Mouse (Mus musculus) kidney, embryonic 16.5 days (tissue): ENCODE measurements at regions not wholly inside any gene's neighbourhood (a gene's known extent, or its start where the extent isn't known, plus 50 kb on each side); places are given as distances from the start of the nearest gene placed in this dataset.

Experiments used
- ATAC-seq: fragments of 200-750 bp; cut with Nextera tagmentation; 2 replicates; pipeline ENCODE4 v1.8.0; 2017; ENCODE audit warnings: moderate TSS enrichment; ENCODE audit not compliant: low FRiP score, low TSS enrichment
- H3K27ac ChIP-seq: fragments of 300-500 bp; sonication (generic); 2 replicates; pipeline ENCODE4 v1.5.1; 2014; ENCODE audit warnings: low read length
- H3K27me3 ChIP-seq: fragments of 300-500 bp; sonication (generic); 2 replicates; pipeline ENCODE4 v1.6.1; 2014; ENCODE audit warnings: low read length, control low read depth, mixed read lengths; ENCODE audit not compliant: insufficient read depth
- H3K36me3 ChIP-seq: fragments of 300-500 bp; sonication (generic); 2 replicates; pipeline ENCODE4 v1.6.1; 2014; ENCODE audit warnings: low read length, control low read depth, mixed read lengths; ENCODE audit not compliant: insufficient read depth
- H3K4me1 ChIP-seq: fragments of 300-500 bp; sonication (generic); 2 replicates; pipeline ENCODE4 v1.6.1; 2014; ENCODE audit warnings: low read length, control low read depth, mixed read lengths; ENCODE audit not compliant: insufficient read depth
- H3K4me2 ChIP-seq: fragments of 300-500 bp; sonication (generic); replicated peaks from 2 replicates; pipeline ENCODE4 v1.6.1; 2014; ENCODE audit warnings: low read depth, low read length
- H3K4me3 ChIP-seq: fragments of 300-500 bp; sonication (generic); 2 replicates; pipeline ENCODE4 v1.5.1; 2014; ENCODE audit warnings: mild to moderate bottlenecking, low read length
- H3K9ac ChIP-seq: fragments of 300-500 bp; sonication (generic); replicated peaks from 2 replicates; pipeline ENCODE4 v1.6.1; 2014; ENCODE audit warnings: low read length
- H3K9me3 ChIP-seq: fragments of 300-500 bp; sonication (generic); 2 replicates; pipeline ENCODE4 v1.6.1; 2016; ENCODE audit warnings: low read length, control low read depth
- WGBS: fragments of 180-500 bp; shearing (Covaris S2); extraction: QIAGEN DNeasy Blood & Tissue Kit; methylation state at CpG from one replicate; pipeline ENCODE4 v1.1.7; 2014; 5-methylcytosine and 5-hydroxymethylcytosine counted together

GRCm38 (mm10) chr17:75775518-75775917 lies 223.8 kb upstream of the Fam98a start:
- Histone ChIP-seq H3K4me3 (no peak overlapping the region), H3K4me2 (no peak overlapping the region), H3K27ac (no peak overlapping the region), H3K27me3 (no peaks in the 10 kb centered on the region), H3K9me3 (no peaks in the 10 kb centered on the region), H3K4me1 (no peaks in the 10 kb centered on the region), H3K36me3 (no peaks in the 10 kb centered on the region), H3K9ac (no peak overlapping the region)
- WGBS: 89% methylated on average over 3 of the region's 3 CpGs
- no peak for ATAC-seq

GRCm38 (mm10) chr17:75772861-75773260 lies 221.1 kb upstream of the Fam98a start:
- no peak overlapping the region for H3K27ac ChIP-seq
- H3K4me3 ChIP-seq: no peak overlapping the region
- H3K4me2 ChIP-seq: no peak overlapping the region
- ATAC-seq: no peak
- no peaks in the 10 kb centered on the region for H3K4me1 ChIP-seq
- H3K36me3 ChIP-seq: no peaks in the 10 kb centered on the region
- no peaks in the 10 kb centered on the region for H3K9me3 ChIP-seq
- H3K27me3 ChIP-seq: no peaks in the 10 kb centered on the region
- no peak overlapping the region for H3K9ac ChIP-seq

DNA sequence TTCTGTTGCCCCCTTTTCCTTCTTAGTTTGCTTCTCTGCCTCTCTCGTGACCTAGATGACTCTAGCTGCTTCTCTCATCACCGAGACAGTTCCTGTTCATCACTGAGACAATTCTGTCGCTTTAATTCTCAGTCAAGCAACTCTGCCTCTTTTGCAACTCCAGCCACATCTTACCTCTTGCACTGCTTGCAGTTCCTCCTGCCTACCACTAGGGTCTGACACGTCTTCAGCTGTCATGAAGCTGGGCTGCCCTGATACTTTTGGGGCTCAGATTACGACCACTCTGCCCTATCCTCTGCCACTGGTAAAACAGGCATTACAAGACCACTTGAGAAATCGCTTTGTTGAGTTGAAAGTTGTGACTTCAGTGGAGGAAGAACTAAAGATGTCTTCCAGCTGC lies 216.9 kb upstream of the Fam98a start:
- Histone ChIP-seq H3K27ac (no peak overlapping the region), H3K36me3 (no peaks in the 10 kb centered on the region), H3K27me3 (no peaks in the 10 kb centered on the region), H3K9me3 (no peaks in the 10 kb centered on the region), H3K4me1 (no peaks in the 10 kb centered on the region), H3K4me2 (no peak overlapping the region), H3K4me3 (no peak overlapping the region), H3K9ac (no peak overlapping the region)
- no peak for ATAC-seq
- WGBS: 86% methylated on average over 6 of the region's 6 CpGs

GRCm38 (mm10) chr17:75763391-75763790 lies 211.6 kb upstream of the Fam98a start:
- H3K27me3 ChIP-seq: no peaks in the 10 kb centered on the region
- H3K36me3 ChIP-seq: no peaks in the 10 kb centered on the region
- no peak overlapping the region for H3K27ac ChIP-seq
- ATAC-seq: no peak
- no peak overlapping the region for H3K9ac ChIP-seq
- no peaks in the 10 kb centered on the region for H3K9me3 ChIP-seq
- no peaks in the 10 kb centered on the region for H3K4me1 ChIP-seq
- H3K4me2 ChIP-seq: no peak overlapping the region
- H3K4me3 ChIP-seq: no peak overlapping the region
- 80% methylated on average over 2 of the region's 2 CpGs for WGBS

DNA sequence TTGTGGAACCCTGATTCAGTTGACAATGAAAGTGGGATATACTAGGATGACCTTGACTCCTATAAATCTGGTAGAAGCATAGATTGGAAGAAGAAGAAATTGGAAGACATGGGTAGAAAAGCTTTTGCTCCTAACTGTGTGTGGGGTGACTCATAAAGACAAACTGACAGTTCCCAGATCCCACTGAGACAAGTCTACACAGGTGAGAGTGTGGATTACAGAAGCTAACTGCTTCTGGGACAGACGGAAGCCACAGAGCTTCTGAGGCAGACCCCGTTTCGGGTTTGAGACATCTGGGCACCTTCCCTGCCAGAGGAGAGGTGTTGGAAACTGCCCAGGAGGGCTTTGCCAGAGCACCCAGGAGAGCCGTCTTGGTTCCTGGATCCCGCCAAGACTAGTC lies 204.7 kb upstream of the Fam98a start:
- no peak overlapping the region for H3K4me2 ChIP-seq
- 95% methylated on average over 5 of the region's 5 CpGs for WGBS
- ATAC-seq: no peak

GRCm38 (mm10) chr17:75716458-75716857 lies 164.7 kb upstream of the Fam98a start:
- Histone ChIP-seq H3K9ac (no peak overlapping the region), H3K4me3 (no peak overlapping the region), H3K9me3 (no peaks in the 10 kb centered on the region), H3K4me1 (no peaks in the 10 kb centered on the region), H3K27ac (no peak overlapping the region), H3K27me3 (no peaks in the 10 kb centered on the region), H3K4me2 (no peak overlapping the region), H3K36me3 (no peaks in the 10 kb centered on the region)
- ATAC-seq: no peak
- 94% methylated on average over 4 of the region's 4 CpGs for whole genome bisulfite sequencing

More for the DNA sequence above, 204.7 kb upstream of the Fam98a start:
- Histone ChIP-seq H3K9me3 (no peaks in the 10 kb centered on the region), H3K36me3 (no peaks in the 10 kb centered on the region), H3K27me3 (no peaks in the 10 kb centered on the region), H3K4me3 (no peak overlapping the region), H3K4me1 (no peaks in the 10 kb centered on the region), H3K9ac (no peak overlapping the region), H3K27ac (no peak overlapping the region)

DNA sequence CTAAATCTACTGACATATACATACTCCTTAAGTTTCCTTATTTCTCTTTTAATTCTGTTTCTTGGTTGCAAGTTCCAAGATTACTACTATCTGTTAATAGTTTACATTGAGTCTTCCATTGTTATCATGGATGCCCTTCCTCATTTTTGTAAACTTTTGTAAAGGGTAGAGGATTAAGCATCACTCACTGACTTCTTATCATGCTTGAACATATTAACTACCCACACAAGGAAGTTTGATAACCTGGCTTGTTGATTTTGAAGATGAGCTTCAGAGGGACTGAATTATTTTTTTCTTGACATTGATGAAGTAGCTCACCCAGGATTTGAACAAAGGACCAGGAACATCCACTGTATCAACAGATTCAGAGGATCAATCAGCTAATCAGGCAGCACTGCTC lies 162.8 kb upstream of the Fam98a start:
- Histone ChIP-seq H3K27me3 (no peaks in the 10 kb centered on the region), H3K27ac (no peak overlapping the region), H3K4me3 (no peak overlapping the region), H3K4me2 (no peak overlapping the region), H3K9me3 (no peaks in the 10 kb centered on the region), H3K4me1 (no peaks in the 10 kb centered on the region), H3K36me3 (no peaks in the 10 kb centered on the region), H3K9ac (no peak overlapping the region)
- no peak for ATAC-seq

GRCm38 (mm10) chr17:75714059-75714458 lies 162.3 kb upstream of the Fam98a start:
- H3K27ac ChIP-seq: no peak overlapping the region
- 84% methylated on average over 1 of the region's 1 CpGs for WGBS
- no peaks in the 10 kb centered on the region for H3K4me1 ChIP-seq
- no peak overlapping the region for H3K9ac ChIP-seq
- no peaks in the 10 kb centered on the region for H3K27me3 ChIP-seq
- ATAC-seq: no peak
- no peak overlapping the region for H3K4me2 ChIP-seq
- H3K9me3 ChIP-seq: no peaks in the 10 kb centered on the region
- H3K36me3 ChIP-seq: no peaks in the 10 kb centered on the region
- H3K4me3 ChIP-seq: no peak overlapping the region

- Histone ChIP-seq H3K4me2 (no peak overlapping the region), H3K9me3 (no peaks in the 10 kb centered on the region), H3K4me1 (peaks cover 8% of the 10 kb centered on the region), H3K9ac (no peak overlapping the region), H3K36me3 (no peaks in the 10 kb centered on the region), H3K27ac (no peak overlapping the region), H3K27me3 (no peaks in the 10 kb centered on the region), H3K4me3 (no peak overlapping the region)
- WGBS: 85% methylated on average over 4 of the region's 4 CpGs
- no peak for ATAC-seq
These were observed 155.9 kb upstream of the Fam98a start for GRCm38 (mm10) chr17:75707687-75708086.

DNA sequence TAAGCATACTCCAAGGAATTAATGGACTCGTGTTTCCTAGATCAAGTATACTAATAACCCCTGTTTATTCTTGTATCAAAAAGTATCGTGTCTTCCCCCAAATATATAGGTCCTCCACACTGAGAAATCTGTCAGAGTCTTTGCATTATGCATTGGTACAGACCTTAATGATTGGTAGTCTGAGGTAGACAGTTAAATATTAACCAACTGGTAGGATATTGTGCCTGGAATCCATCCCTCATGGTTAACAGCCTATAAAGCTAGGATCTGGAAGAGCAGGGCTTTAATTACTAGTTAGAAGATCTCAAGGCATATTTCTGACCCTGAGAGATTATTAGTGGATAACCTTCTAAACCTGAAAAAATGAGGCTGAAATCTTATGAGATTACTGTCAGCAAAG lies 153.6 kb upstream of the Fam98a start:
- Histone ChIP-seq H3K27me3 (no peaks in the 10 kb centered on the region), H3K4me2 (no peak overlapping the region), H3K9me3 (no peaks in the 10 kb centered on the region), H3K4me1 (peaks cover 8% of the 10 kb centered on the region), H3K4me3 (no peak overlapping the region), H3K27ac (no peak overlapping the region), H3K36me3 (no peaks in the 10 kb centered on the region), H3K9ac (no peak overlapping the region)
- 70% methylated on average over 2 of the region's 2 CpGs for whole genome bisulfite sequencing
- ATAC-seq: peak; percentile 76; the same call in 1 of the 2 replicates

- peaks cover 8% of the 10 kb centered on the region for H3K4me1 ChIP-seq
- no peak overlapping the region for H3K4me3 ChIP-seq
- WGBS: 14% methylated on average over 8 of the region's 8 CpGs
- H3K4me2 ChIP-seq: no peak overlapping the region; the same call in 1 of the 2 replicates
- no peaks in the 10 kb centered on the region for H3K9me3 ChIP-seq
- H3K27me3 ChIP-seq: no peaks in the 10 kb centered on the region
- ATAC-seq: peak; percentile 87; the same call in 1 of the 2 replicates
- H3K36me3 ChIP-seq: no peaks in the 10 kb centered on the region
- no peak overlapping the region for H3K27ac ChIP-seq
- no peak overlapping the region for H3K9ac ChIP-seq
These were observed 152.1 kb upstream of the Fam98a start for GRCm38 (mm10) chr17:75703865-75704264.
